Mouse (Mus musculus): ENCODE measurements around the gene Tecr.
"Not testable (repeated sequence)": the region's sequence is repeated elsewhere in the genome, so short reads cannot be mapped to it uniquely, and the experiment has no call there.

Gene Tecr

DNA sequence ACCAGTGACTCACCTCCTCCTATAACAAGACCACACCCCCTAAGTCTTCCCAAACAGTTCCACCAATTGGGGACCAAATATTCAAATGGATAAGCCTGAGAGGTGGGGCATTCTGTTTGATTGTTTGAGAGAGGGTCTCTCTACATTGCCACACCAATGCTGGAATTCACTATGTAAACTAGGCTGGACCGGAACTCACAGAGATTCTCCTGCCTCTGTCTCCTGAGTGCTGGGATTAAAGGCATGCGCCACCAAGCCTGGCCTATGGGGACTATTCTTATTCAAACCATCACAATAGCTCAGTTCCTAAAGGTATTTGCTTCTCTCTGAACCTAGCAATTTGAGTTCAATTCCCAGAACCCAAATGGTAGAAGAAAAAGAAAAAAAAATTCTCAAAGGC is 10.8 kb upstream of the Tecr start:
- no peak for DNase-seq (ENCODE audit: low read depth)

DNA sequence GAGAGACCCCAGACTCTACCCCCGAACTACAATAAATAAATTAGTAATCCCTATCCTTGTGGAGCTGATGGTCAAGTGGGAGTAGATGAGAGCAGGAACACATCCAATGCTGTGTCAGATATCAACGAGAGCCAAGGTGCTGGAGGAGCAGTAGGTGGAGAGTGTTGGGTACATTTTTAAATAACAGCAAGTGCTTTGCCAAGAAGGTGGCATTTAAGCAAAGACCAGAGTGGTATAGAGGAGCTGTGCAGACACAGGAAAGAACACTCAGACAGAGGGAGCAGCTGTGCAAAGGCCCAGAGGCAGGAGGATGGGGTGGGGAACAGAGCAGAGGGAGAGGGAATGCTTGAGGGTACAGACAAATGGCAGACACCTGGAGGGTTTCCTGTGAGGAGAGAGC is 9.3 kb upstream of the Tecr start:
- no peak for DNase-seq (ENCODE audit: low read depth)

DNA sequence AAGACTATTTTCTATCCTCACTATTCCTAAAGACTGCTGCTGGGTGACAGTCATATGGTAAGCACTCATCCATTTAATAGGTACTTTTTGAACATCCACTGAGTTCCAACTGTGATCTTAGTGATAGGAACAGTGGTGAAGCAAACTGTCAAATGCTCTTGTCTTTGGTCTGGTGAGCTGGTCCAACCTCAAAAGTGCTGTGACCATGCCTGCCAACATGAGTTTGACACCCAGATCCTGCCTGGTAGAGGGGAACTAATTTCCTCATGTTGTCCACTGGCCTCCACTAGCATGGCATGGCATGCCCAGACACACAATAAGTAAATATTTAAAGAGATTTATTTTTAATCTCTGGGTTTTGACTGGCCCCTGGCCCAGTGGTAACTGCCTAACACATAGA is 8.9 kb upstream of the Tecr start:
- DNase-seq (ENCODE audit: low read depth), result no peak

DNA sequence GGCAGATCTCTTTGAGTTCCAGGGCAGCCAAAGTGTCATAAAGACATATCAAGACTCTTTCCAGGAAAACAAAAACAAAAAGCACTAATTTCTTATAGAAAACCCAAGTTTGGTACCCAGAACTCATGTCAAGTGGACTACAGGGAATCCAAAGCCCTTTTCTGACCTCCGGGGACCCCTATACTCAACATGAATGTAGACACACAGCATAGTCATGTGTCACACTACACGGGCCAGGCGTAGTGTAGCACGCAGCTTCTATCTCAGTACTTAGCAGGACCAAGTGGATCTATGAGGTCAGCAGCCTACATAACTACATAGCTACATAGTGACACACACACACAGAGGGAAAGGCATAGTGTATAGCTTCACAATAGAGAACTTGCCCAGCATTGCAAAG is 5.9 kb upstream of the Tecr start:
- no peak for DNase-seq (ENCODE audit: low read depth)

DNA sequence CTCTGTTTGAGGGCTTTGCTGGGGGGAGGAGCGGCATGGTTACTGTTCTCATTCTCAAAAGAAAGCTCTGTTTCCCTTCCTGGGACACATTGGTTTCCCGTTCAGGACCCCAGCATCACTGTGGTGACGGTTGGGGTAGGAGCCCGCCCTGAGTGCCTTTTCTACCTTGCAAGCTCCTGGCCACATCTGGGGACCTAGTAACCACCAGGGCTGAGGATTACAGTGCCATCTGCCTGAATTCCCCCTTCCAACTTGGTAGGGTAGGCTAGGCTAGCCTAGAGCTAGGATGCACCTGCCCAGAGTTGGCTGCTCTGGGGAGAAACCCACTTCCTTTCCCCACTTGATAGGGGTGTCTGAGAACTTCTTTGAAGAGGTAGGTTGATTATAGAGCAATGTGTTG is 4.2 kb upstream of the Tecr start:
- no peak for DNase-seq (ENCODE audit: low read depth)

DNA sequence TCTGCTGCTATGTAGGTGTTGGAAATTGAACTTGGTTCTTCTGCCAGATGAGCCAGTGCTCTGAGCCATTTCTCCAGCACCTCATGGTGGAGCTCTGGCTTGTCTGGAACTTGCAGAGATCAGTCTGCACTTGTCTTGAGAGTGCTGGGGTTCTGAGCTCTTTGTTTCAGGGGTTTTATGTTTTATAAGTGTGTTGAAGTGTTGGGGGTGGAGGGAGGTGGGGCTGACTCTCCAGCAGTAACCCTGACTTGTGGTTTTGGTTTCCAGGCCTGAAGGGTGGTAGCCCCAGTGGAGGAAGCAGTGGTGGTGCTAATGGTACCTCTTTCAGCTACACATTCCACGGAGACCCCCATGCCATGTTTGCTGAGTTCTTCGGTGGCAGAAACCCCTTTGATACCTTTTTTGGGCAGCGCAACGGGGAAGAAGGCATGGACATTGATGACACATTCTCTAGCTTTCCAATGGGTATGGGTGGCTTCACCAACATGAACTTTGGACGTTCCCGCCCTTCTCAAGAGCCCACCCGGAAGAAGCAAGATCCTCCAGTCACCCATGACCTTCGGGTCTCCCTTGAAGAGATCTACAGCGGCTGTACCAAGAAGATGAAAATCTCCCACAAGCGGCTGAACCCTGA is 1.9 kb upstream of the Tecr start:
- no peak for DNase-seq (ENCODE audit: low read depth)

DNA sequence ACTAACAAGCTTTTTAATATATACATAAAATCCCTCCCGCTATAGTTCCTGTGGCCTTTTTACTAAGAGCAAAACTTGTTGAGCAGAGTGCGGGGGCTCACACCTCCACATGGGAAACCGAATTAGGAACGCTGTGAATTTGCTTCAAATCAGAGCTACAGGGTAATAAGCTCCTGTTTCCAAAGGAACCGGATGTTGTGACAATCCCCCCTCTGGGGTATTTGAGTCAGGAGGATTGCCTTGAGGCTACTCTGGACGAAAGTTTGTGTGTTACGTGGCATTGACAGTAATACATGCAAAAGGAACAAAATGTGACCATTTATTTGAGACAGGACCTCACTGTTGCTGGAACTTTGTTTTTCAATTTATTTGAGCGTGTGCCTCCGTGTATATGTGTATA is 1.3 kb upstream of the Tecr start:
- DNase-seq (ENCODE audit: low read depth), result no peak

DNA sequence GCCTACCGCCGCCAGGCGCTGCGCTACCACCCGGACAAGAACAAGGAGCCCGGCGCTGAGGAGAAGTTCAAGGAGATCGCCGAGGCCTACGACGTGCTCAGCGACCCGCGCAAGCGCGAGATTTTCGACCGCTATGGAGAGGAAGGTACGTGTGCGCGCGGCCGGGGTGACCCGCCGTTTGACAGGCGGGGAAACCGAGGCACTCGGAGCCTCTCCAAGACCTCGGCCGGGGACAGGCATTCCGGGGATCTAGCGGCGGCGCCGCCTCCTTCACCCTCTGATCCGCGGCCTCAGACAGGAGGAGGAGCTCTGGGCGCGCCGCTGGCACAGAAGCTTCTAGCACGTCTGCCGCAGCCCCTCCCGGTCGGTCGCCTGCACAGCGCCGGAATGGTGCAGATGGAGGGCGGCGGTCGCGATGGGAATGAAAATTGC is 643 bp upstream of the Tecr start:
- DNase-seq (ENCODE audit: low read depth), result peak; percentile 87

DNA sequence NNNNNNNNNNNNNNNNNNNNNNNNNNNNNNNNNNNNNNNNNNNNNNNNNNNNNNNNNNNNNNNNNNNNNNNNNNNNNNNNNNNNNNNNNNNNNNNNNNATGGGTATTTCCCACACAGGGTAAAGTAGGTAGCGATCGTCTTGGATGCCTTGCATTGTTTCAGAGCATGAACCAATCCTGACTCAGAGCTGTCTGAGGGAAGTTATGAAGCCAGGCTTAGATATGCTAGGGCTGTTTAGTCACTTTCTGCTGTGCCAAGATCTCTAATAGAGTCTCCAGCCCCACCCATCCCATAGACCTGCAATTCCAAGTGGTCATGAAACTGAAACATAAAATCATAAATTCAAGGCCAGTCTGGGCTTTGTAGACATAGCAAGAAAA is 5.1 kb downstream of the Tecr start:
- peak; percentile 83 for DNase-seq (ENCODE audit: low read depth)

DNA sequence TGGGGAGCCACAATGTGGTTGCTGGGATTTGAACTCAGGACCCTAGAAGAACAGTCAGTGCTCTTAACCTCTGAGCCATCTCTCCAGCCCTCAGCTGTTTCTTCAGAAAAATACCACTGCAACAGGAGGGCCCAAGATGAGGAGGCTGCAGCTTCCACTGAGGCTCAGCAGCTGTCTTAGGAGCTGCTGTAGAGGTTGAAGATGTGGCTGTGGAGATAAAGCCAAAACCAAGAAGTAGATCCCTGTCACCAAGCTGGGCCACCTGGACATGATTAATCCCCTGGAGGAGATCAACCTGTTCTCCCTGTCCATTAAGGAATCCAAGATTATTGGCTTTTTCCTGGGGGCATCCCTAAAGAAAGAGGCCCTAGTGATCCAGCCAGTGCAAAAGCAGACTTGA is 8.0 kb downstream of the Tecr start:
- no peak for DNase-seq (ENCODE audit: low read depth)

DNA sequence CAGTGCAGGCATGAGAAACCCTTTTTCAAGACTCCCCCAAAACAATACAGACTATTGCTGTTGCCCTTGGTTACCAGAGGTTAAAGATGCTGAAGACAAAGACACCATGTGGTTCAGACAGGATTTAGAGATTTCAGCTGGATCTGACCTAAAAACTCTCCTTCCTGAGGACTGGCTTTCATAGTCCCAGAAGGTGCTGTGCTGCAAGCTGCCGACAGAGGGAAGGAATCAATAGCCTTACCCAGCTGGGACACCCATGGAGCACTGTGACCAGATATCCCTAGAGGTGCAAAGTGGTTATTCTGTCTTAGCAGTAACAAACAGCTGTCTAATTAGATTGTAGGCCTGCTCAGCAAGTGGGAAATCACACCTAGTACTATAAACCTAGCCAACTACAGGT is 9.6 kb downstream of the Tecr start:
- DNase-seq (ENCODE audit: low read depth), result no peak

DNA sequence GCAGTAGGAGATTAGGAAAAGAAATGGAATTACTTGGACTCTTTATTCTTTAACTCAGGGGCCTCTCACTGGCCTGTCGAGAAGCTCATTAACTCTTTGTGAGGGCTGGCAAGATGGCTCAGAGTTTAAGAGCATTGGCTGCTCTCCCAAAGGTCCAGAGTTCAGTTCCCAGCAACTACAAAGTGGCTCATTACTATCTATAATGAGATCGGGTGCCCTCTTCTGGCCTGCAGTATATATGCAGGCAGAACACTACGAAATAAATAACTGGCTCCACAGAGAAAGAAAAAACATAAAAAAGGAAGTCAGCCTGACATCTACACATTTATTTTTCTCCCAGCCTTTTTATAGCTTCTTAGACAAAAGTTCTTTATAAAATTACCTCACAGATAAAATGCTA is 11.4 kb downstream of the Tecr start:
- DNase-seq (ENCODE audit: low read depth), result peak; percentile 63

DNA sequence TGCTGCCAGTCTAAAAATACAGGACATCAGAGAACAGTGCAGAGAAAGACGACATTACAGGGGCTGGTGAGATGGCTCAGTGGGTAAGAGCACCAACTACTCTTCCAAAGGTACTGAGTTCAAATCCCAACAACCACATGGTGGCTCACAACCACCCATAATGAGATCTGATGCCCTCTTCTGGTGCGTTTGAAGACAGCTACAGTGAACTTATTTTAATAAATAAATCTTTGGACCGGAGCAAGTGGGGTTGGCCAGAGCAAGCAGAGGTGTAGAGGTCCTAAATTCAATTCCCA is 12.8 kb downstream of the Tecr start:
- DNase-seq (ENCODE audit: low read depth), result not testable (repeated sequence)

DNA sequence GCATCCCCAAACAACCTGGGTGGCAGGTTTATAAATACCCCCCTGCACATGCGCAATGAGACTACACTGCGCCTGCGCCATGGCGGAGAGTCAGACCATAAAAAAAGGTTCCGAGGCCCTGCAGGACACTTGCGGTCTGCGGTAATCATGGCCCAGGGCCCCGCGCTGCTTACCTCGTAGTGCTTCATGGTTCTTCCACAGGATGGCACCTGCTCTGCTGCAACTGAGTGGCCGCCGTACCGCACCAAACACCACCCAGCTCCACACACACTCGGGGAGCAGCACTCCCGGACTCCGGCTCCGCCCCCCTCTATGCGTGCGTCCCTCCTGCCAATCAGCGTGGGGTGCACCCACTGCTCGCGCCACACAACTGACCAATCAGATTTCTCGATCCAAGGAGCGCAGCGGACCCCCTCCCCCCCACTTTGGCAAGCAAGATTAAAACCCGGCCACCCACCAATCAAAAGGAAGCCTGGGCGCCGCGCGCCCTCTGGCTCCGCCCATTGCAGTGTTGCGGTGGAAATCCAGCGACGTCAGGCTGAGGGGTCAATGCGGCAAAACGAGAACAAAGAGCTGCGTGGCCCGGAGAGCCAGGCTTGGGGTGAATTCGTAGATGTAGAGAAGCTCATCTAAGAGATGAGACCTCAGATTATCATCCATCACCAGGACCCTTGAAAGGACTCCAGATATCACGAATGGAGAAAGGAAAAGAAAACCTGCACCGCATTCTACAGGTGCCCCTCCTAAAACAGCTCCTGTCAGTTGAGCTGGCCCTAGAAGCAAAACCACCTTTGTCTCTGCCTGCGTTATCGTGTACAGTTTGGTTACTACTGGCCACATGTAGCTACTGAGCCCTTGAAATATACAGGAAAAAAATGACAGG is 13.4 kb downstream of the Tecr start:
- DNase-seq (ENCODE audit: low read depth), result peak; percentile 99

DNA sequence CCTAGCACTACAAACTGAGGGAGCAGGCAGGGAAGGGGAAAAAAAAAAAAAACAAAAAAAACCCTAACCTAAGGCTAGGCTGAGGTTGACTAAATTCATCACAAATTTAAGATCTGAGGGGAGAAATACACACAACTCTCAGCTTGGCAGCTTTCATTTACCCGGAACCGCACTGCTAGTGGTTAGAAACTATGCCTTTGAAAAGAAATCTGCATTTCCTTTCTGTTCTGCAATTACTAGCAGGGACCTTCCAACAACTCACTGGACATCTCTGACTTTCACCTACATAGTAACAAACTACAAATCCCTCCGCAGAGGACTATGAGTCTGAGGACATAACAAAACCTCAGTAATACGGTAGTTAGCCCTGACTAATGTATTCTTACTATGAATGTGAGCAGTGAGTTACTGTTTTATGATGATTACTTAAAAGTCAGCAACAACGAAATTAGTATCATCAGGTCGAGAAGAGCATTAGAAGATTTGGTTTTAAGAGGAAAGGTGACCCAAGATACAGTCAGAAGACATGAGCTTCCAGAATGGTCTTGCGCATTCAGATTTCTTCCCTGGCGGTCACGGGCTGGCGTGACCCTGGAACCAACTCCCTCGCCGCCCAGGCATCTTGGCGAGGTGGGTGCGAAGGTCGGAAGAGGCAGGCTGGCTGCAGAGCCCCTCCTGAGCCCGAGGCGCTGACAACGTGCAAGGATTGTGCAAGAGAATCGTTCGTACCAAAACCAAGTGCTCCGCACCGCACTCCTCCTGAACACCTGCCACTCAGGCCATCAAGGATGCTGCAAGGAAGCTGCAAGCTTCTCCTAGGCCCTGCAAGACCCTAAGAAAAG is 14.2 kb downstream of the Tecr start:
- peak; percentile 29 for DNase-seq (ENCODE audit: low read depth)

DNA sequence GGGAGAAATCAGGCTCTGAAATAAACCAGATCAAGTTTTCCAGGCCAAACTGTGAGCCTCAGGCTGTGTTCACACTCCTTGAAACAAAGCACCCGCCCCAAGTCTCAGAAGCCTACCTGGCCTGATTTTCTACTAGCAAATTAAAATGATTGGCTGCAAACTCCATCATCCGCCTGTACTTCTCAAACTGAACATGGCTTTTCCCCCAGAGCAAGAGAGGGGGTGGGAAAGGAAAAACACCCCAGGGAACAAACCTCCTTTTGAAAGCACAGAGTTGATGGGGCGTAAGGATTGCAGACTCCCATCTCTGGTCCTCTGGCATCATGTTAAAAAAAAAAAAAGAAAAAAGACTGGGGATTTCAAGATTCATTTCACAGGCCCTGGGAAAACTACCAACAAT is 15.1 kb downstream of the Tecr start:
- no peak for DNase-seq (ENCODE audit: low read depth)

DNA sequence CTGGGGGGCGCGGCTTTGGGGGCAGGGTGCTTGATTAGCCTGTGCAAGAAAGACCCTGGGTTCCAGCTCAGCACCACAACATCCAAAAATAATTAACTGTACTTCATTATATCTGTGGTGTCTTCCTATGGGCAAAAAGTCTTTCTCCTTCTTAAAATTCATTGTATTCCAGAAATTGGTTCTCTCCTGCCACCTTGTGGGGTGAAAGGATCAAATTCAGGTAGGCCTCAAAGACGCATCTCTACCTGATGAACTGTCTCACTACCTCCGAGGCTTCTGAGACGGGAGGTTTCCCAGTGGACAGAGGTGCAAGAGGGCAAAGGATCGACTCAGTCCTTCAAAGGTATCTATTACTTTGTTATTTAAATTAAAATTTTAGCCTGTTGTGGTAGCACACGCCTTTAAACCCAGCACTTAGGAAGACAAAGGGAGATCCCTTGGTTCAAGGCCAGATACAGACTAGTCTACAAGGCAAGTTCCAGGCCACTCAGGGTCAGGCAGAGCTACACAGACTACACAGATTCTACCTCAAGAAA is 17.2 kb downstream of the Tecr start:
- DNase-seq (ENCODE audit: low read depth), result no peak

DNA sequence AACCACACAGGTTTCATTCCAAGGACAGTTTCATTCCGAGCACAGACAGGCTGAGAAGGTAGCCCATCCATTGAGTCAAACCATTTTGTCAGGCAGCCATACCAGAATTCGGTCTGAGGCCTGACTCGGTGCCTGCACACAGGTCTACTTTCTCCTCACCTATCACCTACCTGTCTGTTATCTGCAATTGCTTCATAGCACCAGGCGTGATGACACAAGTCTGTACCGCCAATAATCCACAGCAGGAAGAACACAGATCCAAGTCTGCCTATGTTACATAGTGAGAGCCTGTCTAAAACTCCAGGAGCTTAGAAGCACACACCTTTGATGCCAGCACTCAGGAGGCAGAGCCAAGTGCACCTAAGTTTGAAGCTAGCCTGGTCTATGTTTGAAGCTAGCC is 18.9 kb downstream of the Tecr start:
- DNase-seq (ENCODE audit: low read depth), result no peak

DNA sequence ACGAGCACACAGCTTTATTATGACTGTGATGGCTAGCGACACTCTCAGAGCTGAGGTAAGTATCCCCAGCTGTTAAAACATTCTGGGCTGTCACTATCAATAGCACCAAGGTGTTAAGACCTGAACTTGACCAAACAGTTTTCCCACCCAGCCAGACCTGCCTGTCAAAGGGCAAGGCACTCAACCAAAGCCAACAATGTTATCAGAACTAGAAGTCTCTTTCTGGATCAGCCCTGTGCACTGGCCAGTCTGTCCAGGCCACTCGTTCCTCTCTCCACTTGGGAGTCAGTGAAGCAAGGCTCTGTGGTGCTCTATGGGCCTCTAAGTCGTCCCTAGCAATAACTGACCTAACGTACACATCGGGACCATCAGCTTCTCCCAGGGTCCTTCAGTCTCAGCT is 20.1 kb downstream of the Tecr start:
- no peak for DNase-seq (ENCODE audit: low read depth)

DNA sequence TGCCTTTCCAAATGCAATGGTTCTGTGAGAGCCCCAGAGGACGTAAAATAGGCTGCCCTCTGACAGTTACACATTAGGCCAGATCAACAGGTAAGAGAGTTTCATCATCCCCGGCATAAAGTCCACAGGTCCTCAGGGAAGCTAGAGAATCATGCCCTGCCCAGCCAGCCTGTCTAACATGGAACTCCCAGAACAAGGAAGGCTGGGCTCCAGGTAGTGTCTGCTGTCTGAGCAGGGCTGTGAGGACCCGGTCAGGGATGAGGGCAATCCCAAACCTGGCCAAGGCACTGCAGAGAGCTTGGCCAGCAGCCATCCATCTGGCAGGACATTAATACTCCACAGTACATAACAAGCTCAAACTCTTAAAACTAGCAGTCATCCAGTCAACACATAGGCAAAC is 22.4 kb downstream of the Tecr start:
- no peak for DNase-seq (ENCODE audit: low read depth)

DNA sequence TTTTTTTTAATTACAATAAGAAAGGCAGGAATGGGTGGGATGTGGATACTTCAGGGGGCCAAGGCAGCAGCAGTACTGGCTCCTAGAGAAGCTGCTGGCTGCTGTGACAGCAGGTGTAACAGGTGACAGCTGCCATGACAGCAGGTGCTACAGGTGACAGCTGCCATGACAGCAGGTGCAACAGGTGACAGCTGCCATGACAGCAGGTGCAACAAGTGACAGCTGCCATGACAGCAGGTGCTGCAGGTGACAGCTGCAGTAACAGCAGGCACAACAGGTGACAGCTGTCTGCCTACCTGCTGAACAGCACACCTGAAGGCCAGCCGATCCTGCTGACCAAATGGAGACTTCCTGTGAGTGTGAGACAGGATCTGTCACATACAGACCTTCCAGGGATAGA is 23.0 kb downstream of the Tecr start:
- DNase-seq (ENCODE audit: low read depth), result no peak

DNA sequence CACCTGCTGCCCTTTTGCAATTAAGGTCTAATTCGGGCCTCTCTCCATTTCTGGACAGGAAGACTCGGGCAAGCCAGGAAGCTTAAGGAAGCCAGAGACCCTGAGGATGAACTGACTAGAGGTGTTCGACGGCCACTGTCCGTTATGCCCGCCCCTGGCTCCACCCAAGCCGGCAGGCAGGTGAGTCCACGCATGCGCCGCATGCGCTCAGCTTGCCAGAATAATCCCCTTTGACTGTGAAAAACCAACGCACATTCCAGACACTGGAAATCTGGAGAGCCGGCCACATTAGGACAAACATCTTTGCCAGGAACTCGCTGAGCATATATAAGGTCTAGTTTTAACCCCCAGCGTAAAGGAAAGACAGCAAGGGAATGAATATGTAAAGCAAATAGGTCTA is 24.5 kb downstream of the Tecr start:
- no peak for DNase-seq (ENCODE audit: low read depth)

DNA sequence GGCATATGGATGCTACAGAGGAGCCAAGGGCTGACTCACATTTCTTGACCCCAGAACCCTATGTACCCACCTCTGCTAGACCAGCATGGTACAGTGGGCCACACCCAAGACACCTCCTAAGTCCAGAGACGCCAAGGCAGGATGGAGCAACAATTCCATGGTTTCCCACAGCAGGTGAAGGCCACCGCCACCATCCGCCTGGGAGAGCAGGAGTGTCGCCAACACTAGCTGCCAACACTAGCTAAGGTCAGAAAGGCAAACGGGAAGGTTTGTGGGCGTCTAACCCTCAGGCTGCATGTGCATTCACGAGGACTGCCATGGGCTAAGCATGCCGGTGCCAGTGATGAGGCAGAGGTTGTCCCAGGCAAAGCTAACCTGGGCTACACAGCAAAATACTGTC is 25.5 kb downstream of the Tecr start:
- DNase-seq (ENCODE audit: low read depth), result no peak

Measured in NIH3T3 (cell line).